Mouse (Mus musculus) bone marrow, adult 2 months (tissue): Measurements from ENCODE around the gene Tbc1d10b.
"Not testable (repeated sequence)": the region's sequence is repeated elsewhere in the genome, so short reads cannot be mapped to it uniquely, and the experiment has no call there.

ENCODE experiments used
- CTCF ChIP-seq: fragments of 200-500 bp; IDR thresholded peaks from 2 replicates; pipeline ENCODE4 v1.5.1; 2011; ENCODE audit warnings: low read length, control low read depth; ENCODE audit not compliant: control insufficient read depth, insufficient read depth
- POLR2A ChIP-seq: fragments of 200-500 bp; IDR thresholded peaks from 2 replicates; pipeline ENCODE4 v1.6.1; 2011; ENCODE audit warnings: low read depth, mild to moderate bottlenecking, control low read depth, low read length, borderline replicate concordance; ENCODE audit not compliant: control insufficient read depth

DNA sequence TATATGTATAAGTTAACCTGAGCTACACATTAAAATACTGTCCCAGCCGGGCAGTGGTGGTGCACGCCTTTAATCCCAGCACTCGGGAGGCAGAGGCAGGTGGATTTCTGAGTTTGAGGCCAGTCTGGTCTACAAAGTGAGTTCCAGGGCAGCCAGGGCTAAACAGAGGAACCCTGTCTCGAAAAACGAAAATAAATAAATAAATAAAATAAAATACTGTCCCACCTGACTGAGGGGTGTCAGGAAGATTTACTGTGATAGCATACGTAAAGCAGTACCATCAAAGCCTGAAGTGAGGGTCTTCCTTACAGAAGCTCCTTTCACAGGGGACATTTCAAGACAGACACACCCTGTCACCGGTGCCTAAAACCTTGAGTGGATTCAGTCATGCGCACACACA is 42.2 kb upstream of the Tbc1d10b start:
- not testable (repeated sequence) for TF ChIP-seq CTCF, POLR2A
